Mouse (Mus musculus): ENCODE measurements around the gene Ankrd17.

The Ankrd17 gene

GRCm38 (mm10) chr5:90366121-90367066, at the start of gene Ankrd17:
TSS of gene Ankrd17 (minus strand) at chr5:90366577.
- in situ Hi-C loops (cut with MboI, MseI): loop anchor here (5.0 kb wide), 1 partner anchor 144 kb away; the partner anchor contains the start of gene Cox18

GRCm38 (mm10) chr5:90414925-90415295, 48.5 kb upstream of the Ankrd17 start:
- in situ Hi-C loops (cut with MboI, MseI): no loop called here

GRCm38 (mm10) chr5:90414142-90414924, 48.0 kb upstream of the Ankrd17 start:
- in situ Hi-C loops (cut with MboI, MseI): no loop called here

- in situ Hi-C loops (cut with MboI, MseI): no loop called here
Observed at GRCm38 (mm10) chr5:90405210-90405609, 38.8 kb upstream of the Ankrd17 start.

DNA sequence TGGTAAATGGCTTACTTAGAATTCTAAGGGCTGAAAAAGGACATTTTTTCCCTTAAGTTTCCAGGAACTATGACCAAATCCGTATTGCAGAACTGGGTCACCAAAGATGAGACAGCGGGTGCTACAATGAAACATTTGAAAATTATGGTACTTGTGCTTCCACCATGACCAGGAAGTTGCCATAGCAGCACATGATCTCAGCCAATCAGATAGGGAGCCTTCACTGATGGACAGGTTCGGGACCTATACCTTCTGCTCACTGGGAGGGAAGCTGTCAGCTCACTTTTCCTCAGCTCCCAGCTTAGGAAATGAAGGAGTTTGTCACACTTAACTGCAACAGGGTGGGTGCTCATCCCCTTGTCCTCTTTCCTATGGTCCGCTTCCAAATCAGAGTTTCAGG, 30.4 kb upstream of the Ankrd17 start:
- in situ Hi-C loops (cut with MboI, MseI): no loop called here

- in situ Hi-C loops (cut with MboI, MseI): no loop called here
Observed at GRCm38 (mm10) chr5:90394322-90394721, 27.9 kb upstream of the Ankrd17 start.

- in situ Hi-C loops (cut with MboI, MseI): no loop called here
Observed at GRCm38 (mm10) chr5:90393764-90394163, 27.4 kb upstream of the Ankrd17 start.

GRCm38 (mm10) chr5:90383080-90383479, 16.7 kb upstream of the Ankrd17 start:
- in situ Hi-C loops (cut with MboI, MseI): no loop called here

GRCm38 (mm10) chr5:90381458-90381857, 15.1 kb upstream of the Ankrd17 start:
- in situ Hi-C loops (cut with MboI, MseI): no loop called here

GRCm38 (mm10) chr5:90373708-90374107, 7.3 kb upstream of the Ankrd17 start:
- in situ Hi-C loops (cut with MboI, MseI): no loop called here

DNA sequence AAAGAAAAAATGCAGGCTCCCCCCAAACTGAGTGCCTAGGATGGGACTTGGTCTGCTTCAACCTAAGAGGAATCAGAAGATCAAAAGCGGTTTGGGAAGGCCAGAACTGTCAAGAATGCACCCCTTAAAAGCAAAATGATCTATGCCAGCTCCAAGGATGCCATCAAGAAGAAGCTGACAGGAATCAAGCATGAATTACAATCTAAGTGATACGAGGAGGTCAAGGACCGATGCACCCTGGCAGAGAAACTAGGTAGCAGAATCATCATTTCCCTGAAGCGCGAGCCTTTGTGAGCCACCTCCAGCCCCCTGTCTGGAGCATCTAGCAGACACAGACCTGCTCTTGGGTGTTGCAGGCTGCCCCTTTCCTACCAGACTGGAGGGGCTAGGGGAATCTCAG, 4.0 kb upstream of the Ankrd17 start:
- in situ Hi-C loops (cut with MboI, MseI): no loop called here

DNA sequence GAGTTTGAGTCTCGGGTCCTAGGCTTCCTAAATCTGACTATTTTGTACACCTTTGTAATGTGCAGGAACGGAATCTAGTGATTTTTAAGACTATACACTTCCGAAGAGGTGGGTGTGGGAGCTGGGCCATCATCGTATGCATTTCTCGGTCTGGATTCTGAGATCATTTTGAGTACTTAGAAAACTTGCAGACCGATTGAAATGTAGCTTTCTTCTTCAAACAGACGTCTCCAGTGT, 608 bp upstream of the Ankrd17 start, which contains the start of gene Gm9958:
TSS of gene Gm9958 (plus strand) at position 138 of the 237 bp plus-strand sequence.
- in situ Hi-C loops (cut with MboI, MseI): loop anchor here (5.0 kb wide), 1 partner anchor 145 kb away; the partner anchor contains the start of gene Cox18

DNA sequence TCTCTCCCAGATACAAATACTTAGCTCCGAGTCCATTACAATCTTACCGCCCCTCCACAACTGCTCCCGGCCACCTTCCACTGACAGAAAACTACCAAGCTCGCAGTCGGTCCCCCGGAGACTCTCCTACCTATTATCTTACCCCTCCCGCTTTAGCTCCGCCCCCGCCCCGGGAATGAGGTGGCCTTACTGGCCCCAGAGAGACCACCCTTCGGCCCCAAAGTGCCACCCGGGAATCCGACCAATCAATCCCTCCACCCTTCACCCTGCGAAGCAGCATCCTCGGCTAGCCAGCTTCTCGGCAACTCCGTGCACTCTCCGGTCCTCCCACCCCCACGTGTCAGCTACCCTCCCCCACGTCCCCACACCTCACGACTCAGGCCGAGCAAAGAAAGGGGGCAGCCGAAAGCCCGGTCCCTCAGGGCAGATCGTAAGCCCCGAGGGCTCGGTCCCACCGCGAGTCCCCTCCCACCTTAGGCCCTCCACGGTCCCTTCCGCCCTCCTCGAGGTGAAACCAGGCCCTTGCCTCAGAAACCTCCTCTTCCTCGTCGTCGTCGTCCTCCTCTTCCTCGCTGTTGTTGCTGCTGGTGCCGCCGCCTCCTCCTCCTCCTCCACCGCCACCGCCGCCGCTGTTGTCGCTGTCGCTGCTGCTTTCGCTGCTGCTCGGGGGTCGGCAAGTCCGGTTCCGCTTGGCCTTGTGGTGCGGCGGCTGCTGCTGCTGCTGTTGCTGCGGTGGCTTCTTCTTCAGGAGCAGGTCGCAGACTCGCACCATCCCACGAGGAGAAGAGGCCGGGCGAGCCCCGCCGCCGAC, 1.0 kb downstream of the Ankrd17 start:
- in situ Hi-C loops (cut with MboI, MseI): loop anchor here (5.0 kb wide), 1 partner anchor 143 kb away; the partner anchor contains the start of gene Cox18

DNA sequence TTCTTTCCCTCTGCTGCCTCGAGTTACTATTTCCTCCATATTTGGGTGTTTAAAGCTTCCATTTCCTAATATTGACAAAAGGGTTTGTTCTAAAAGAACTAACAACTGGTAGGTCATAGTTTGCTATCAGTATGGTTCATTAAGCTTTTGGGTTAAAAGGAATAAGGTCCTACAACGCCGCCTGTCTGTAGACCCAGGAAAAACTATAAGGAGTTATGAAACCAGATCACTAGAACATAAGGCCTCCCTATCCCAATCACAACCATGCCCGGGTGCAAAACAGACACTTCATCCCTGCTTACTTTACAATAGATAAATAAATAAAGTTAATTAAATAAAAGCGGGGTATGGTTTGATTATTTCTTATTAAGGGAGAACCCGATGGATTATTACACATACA, 1.9 kb downstream of the Ankrd17 start:
- in situ Hi-C loops (cut with MboI, MseI): loop anchor here (5.0 kb wide), 1 partner anchor 77 kb away; no protein-coding TSS in a partner anchor

- in situ Hi-C loops (cut with MboI, MseI): no loop called here
Observed at GRCm38 (mm10) chr5:90355824-90356223, 10.6 kb downstream of the Ankrd17 start.

DNA sequence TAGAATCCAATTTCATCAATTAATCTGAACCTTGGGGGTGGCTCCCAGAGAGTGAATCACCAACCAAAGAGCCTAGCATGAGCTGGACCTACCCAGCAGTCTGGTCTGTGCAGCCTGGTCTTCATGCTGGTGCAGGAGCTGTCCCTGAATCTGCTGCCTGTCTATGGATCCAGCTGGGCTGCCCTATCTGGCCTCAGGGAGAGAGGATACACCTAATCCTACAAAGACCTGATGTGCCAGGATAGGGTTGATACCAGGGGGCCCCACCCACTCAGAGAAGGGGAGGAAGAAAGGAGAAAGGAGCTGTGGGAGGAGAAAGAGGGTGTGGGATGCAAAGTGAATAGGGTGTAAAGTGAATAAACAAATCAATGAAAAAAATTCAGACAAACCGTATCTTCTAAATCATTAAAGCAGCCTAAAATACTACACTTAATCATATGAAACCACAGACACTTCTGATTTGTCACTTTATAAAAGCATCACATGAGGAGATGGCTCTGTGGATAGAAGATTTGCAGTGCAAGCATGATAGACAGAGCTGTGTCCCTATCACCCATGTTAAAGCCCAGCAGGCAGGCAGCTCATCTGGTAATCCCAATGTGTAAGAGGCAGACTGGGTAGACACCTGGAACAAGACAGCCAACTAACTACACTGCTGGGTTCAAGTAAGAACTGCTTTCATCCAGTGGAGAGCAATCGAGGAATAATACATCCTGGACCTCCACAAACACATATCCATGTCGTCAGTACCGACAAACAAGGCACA, 12.6 kb downstream of the Ankrd17 start:
- in situ Hi-C loops (cut with MboI, MseI): no loop called here

GRCm38 (mm10) chr5:90346877-90347276, 19.5 kb downstream of the Ankrd17 start:
- in situ Hi-C loops (cut with MboI, MseI): no loop called here

GRCm38 (mm10) chr5:90340847-90341246, 25.5 kb downstream of the Ankrd17 start:
- in situ Hi-C loops (cut with MboI, MseI): no loop called here

- in situ Hi-C loops (cut with MboI, MseI): no loop called here
Observed at GRCm38 (mm10) chr5:90339953-90340343, 26.4 kb downstream of the Ankrd17 start.

GRCm38 (mm10) chr5:90339129-90339952, 27.0 kb downstream of the Ankrd17 start:
- in situ Hi-C loops (cut with MboI, MseI): no loop called here
